Mouse (Mus musculus) small intestine, adult 2 months (tissue): ENCODE results near the gene Ddb1.

ENCODE experiments used
- CTCF ChIP-seq: fragments of 200-500 bp; IDR thresholded peaks from 2 replicates; pipeline ENCODE4 v1.5.1; 2012; ENCODE audit warnings: low read depth, mild to moderate bottlenecking, control low read depth, inconsistent platforms, low read length, moderate library complexity, mixed read lengths; ENCODE audit not compliant: insufficient replicate concordance, insufficient read length; ENCODE audit errors: extremely low read depth
- POLR2A ChIP-seq: fragments of 200-500 bp; IDR thresholded peaks from 2 replicates; pipeline ENCODE4 v1.6.1; 2012; ENCODE audit warnings: low read depth, mild to moderate bottlenecking, control low read depth, inconsistent platforms, low read length, moderate library complexity

DNA sequence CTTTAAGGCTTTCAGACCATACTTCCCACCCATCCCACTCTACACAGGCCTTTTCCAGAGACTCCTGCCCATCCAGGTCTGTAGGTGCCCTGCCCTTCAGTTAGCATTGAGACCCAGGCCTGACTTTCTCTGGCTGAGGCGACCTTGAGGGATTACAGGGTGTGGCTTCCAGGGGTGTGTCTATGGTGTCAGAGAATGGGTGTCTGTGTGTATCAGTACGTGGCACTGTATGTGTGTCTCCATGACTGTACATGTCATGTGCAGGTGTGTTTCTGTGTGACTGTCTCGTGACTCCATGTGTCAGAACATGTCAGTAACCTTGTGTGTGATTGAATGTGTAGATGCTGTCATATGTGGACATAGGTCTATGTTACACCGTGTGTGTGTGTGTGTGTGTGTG is 66.2 kb downstream of the Ddb1 start:
- TF ChIP-seq CTCF = no peak
- TF ChIP-seq POLR2A = no peak
